Mouse (Mus musculus) limb, embryonic 13.5 days (tissue): ENCODE results near the gene Ppfia1. TPM values are rescaled to one million over a fixed set of nuclear protein-coding genes. Genes with fewer than 3 reads are reported as not detected.

ENCODE experiments used
- ATAC-seq: fragments of 200-750 bp; cut with Nextera tagmentation; 2 replicates; pipeline ENCODE4 v1.8.0; 2017; ENCODE audit warnings: low read depth, moderate number of reproducible peaks, moderate TSS enrichment; ENCODE audit not compliant: low FRiP score
- H3K27ac ChIP-seq: fragments of 300-500 bp; sonication (generic); 2 replicates; pipeline ENCODE4 v1.5.1; 2015; ENCODE audit warnings: inconsistent platforms, mild to moderate bottlenecking, moderate library complexity
- H3K27me3 ChIP-seq: fragments of 300-500 bp; sonication (generic); 2 replicates; pipeline ENCODE4 v1.6.1; 2015; ENCODE audit warnings: mild to moderate bottlenecking, inconsistent platforms
- H3K36me3 ChIP-seq: fragments of 300-500 bp; sonication (generic); 2 replicates; pipeline ENCODE4 v1.6.1; 2015; ENCODE audit warnings: inconsistent platforms, mild to moderate bottlenecking, moderate library complexity
- H3K4me1 ChIP-seq: fragments of 300-500 bp; sonication (generic); 2 replicates; pipeline ENCODE4 v1.6.1; 2015; ENCODE audit warnings: inconsistent platforms
- H3K4me2 ChIP-seq: fragments of 300-500 bp; sonication (generic); replicated peaks from 2 replicates; pipeline ENCODE4 v1.6.1; 2015; ENCODE audit warnings: inconsistent platforms, mild to moderate bottlenecking, moderate library complexity
- H3K4me3 ChIP-seq: fragments of 300-500 bp; sonication (generic); 2 replicates; pipeline ENCODE4 v1.5.1; 2015; ENCODE audit warnings: moderate library complexity, mild to moderate bottlenecking, inconsistent platforms
- H3K9ac ChIP-seq: fragments of 300-500 bp; sonication (generic); 2 replicates; pipeline ENCODE4 v1.6.1; 2015; ENCODE audit warnings: mild to moderate bottlenecking, inconsistent platforms
- H3K9me3 ChIP-seq: fragments of 300-500 bp; sonication (generic); 2 replicates; pipeline ENCODE4 v1.6.1; 2016; ENCODE audit warnings: inconsistent platforms
- WGBS: fragments of 180-500 bp; shearing (Covaris S2); methylation state at CpG from one replicate; pipeline ENCODE4 v1.1.7; 2015; 5-methylcytosine and 5-hydroxymethylcytosine counted together
- polyA plus RNA-seq: library from polyadenylated mRNA; unstranded; fragments of >200 nt; fragmentation: Nextera tagmentation; extraction: Ambion mirVana; gene quantifications from 2 replicates; pipeline ENCODE4 v1.2.1, GENCODE M21; 2015

Ppfia1 gene
- polyA plus RNA-seq, 1 experiment from 2014 or later = 43.2 TPM

DNA sequence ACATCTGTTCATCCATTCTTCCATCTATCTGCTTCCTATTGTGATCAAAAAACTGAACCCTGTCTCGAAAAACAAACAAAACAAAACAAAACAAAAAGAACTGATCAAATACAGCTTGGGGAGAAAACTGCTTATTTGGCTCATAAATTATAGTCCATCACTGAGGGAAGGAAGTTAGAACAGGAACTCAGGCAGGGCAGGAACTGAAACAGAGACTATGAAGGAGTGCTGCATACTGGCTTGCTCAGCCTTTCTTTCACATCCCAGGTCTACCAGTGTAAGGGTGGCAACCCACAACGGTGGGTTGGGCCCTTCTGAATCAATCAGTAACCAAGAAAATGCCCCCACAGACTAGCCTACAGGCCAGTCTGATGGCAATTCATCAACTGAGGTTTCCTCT is 82.4 kb downstream of the Ppfia1 start:
- H3K27me3 ChIP-seq = no peaks in the 10 kb centered on the region
- H3K9ac ChIP-seq = peak overlapping the region; percentile 95
- 77% methylated on average over 2 of the region's 2 CpGs for WGBS
- peak overlapping the region; percentile 80 for H3K4me2 ChIP-seq
- peaks cover 15% of the 10 kb centered on the region for H3K4me1 ChIP-seq
- H3K4me3 ChIP-seq = peak overlapping the region; percentile 95
- no peaks in the 10 kb centered on the region for H3K9me3 ChIP-seq
- no peak overlapping the region for H3K27ac ChIP-seq
- no peak for ATAC-seq
- peaks cover 11% of the 10 kb centered on the region for H3K36me3 ChIP-seq

DNA sequence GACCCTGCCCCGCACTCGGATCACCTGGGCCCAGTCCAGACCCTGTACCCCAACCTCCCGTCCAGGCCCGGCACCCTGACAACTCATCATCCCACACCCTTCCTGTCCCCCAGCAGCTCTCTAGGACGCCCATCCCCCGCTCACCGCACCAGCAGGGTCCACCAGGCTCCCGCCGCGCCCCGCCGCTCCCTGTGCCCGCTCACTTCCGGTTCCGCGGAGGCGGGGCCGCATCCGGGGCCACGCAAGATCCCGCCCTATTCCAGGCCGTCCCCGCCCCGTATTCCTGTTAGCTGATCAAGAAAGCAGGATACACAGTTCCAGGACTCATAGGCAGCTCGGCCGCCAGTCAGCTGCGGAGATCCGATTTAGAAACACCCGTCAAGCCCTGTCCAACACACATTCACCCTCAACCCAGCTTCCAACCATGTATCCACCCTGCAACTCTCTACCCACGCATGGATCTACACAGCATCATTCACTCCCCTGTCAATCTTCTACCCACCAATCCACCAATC is 82.9 kb downstream of the Ppfia1 start, which contains the start of gene Cttn:
Gene Cttn (minus strand): TSS at position 465 of the 515 bp plus-strand sequence.
- no peaks in the 10 kb centered on the region for H3K27me3 ChIP-seq
- under 1% methylated on average over 30 of the region's 30 CpGs for WGBS
- peaks cover 9% of the 10 kb centered on the region for H3K36me3 ChIP-seq
- peak within 1 kb of the TSS; percentile 95 for H3K9ac ChIP-seq
- H3K4me1 ChIP-seq = peaks cover 15% of the 10 kb centered on the region
- H3K4me3 ChIP-seq = peak within 1 kb of the TSS; percentile 95
- peak; percentile 93 for ATAC-seq
- H3K9me3 ChIP-seq = no peaks in the 10 kb centered on the region
- peak within 1 kb of the TSS; percentile 77; the same call in 1 of the 2 replicates for H3K27ac ChIP-seq
- H3K4me2 ChIP-seq = peak within 1 kb of the TSS; percentile 80

DNA sequence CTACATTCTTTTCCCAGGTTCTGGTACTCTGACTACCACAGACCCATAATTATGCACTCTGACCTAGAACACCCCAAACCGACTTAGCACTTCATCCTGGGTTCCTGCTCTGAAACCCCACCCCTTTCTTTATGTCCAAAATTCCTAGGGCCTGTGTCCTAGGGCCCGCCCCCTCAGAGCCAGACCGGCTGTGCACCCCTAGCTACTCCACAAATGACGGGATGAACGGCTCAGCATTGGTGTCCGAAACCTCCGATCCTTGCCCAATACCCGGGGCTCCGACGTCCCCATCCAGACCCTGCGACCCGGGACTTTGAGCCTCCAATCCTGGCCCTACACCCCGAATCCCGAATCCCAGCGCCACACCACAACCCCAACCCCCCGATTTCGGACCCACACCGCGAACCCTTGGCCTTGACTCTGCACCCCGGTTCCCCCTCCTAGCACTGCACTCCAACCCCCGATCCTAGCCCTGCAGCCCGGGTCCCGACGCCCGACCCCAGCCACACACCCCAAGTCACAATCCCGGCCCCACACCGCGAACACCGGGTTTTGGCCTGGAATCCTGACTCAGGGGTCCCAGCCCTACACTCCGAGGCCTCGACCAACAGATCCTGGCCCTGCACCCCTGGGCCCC is 83.5 kb downstream of the Ppfia1 start:
- under 1% methylated on average over 31 of the region's 31 CpGs for WGBS
- H3K9me3 ChIP-seq = no peaks in the 10 kb centered on the region
- H3K4me3 ChIP-seq = peak overlapping the region; percentile 95
- H3K36me3 ChIP-seq = peaks cover 9% of the 10 kb centered on the region
- H3K9ac ChIP-seq = peak overlapping the region; percentile 95
- peak; percentile 13; the same call in 1 of the 2 replicates for ATAC-seq
- H3K4me1 ChIP-seq = peaks cover 15% of the 10 kb centered on the region
- H3K27me3 ChIP-seq = no peaks in the 10 kb centered on the region
- H3K27ac ChIP-seq = peak overlapping the region; percentile 77; the same call in 1 of the 2 replicates
- H3K4me2 ChIP-seq = peak overlapping the region; percentile 80

- H3K9me3 ChIP-seq = no peaks in the 10 kb centered on the region
- H3K27me3 ChIP-seq = no peaks in the 10 kb centered on the region
- 20% methylated on average over 4 of the region's 4 CpGs for WGBS
Measured at GRCm38 (mm10) chr7:144469181-144469641, 84.3 kb downstream of the Ppfia1 start.

DNA sequence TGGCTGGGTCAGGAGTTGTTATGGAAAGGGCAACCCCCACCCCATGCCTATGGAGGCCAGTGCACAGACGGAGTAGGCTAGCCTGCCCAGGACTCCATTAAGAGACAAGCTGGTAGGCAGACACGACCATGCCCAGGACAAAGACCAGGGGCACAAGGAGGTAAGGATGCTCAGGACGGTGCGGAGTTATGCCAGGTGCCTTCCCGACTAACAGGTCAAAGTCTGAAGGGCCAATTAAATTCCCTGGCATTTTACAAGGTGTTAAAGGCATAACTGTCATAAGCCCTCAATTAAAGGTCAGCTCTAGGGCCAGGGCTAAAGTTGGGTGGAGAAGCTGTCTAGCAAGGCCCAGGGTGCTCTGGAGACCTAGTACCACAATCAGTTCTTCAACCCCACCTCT is 84.8 kb downstream of the Ppfia1 start:
- Histone ChIP-seq H3K4me1 (peaks cover 15% of the 10 kb centered on the region), H3K4me3 (peak overlapping the region; percentile 95), H3K9me3 (no peaks in the 10 kb centered on the region), H3K27ac (no peak overlapping the region), H3K9ac (peak overlapping the region; percentile 95), H3K4me2 (peak overlapping the region; percentile 80), H3K27me3 (no peaks in the 10 kb centered on the region), H3K36me3 (peaks cover 21% of the 10 kb centered on the region)
- WGBS = 74% methylated on average over 5 of the region's 5 CpGs
- no peak for ATAC-seq

More at GRCm38 (mm10) chr7:144469181-144469641, 84.3 kb downstream of the Ppfia1 start:
- Histone ChIP-seq H3K36me3 (peaks cover 17% of the 10 kb centered on the region), H3K4me1 (peaks cover 15% of the 10 kb centered on the region), H3K27ac (peak overlapping the region; percentile 48; the same call in 1 of the 2 replicates), H3K4me2 (peak overlapping the region; percentile 80), H3K4me3 (peak overlapping the region; percentile 95), H3K9ac (peak overlapping the region; percentile 95)
- ATAC-seq = no peak

GRCm38 (mm10) chr7:144462577-144462976 is 91.0 kb downstream of the Ppfia1 start:
- no peaks in the 10 kb centered on the region for H3K9me3 ChIP-seq
- no peak overlapping the region for H3K27ac ChIP-seq
- no peak overlapping the region for H3K4me2 ChIP-seq
- H3K36me3 ChIP-seq = peaks cover 83% of the 10 kb centered on the region
- no peak overlapping the region for H3K9ac ChIP-seq
- H3K27me3 ChIP-seq = no peaks in the 10 kb centered on the region
- 88% methylated on average over 7 of the region's 7 CpGs for WGBS
- no peak overlapping the region for H3K4me3 ChIP-seq
- no peaks in the 10 kb centered on the region for H3K4me1 ChIP-seq
- ATAC-seq = no peak

DNA sequence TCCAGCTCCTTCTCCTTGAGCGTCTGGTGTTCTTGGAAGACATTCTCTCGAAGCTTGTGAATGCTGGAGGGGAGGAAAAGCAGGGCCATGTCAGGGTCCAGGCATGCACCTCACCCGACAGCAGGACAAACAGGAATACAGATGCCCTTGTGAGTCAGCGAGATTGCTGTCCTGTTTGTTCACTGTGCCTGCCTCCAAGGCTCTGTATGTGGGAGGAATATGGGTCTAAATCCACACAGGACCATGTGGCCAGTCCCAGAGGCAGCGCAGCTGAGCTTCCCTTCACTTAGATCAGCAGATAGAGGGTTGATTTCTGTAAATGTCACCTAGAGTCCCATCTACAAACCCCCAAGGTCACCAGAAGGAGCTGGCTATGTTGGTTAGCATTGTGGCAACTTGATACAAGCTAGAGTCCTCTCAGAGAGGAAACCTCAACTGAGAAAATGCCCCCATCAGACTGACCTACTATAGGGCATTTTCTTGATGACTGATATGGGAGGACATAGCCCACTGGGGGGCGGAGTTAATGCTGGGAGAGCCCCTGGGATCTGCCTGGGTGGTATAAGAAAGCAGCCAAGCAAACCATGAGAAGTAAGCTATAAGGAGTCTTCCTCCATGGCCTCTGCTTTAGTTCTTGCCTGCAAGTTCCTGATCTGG is 92.2 kb downstream of the Ppfia1 start:
- ATAC-seq = no peak
- no peak overlapping the region for H3K27ac ChIP-seq
- no peaks in the 10 kb centered on the region for H3K9me3 ChIP-seq
- H3K9ac ChIP-seq = no peak overlapping the region
- no peaks in the 10 kb centered on the region for H3K4me1 ChIP-seq
- H3K4me3 ChIP-seq = no peak overlapping the region
- H3K36me3 ChIP-seq = peaks cover 95% of the 10 kb centered on the region
- H3K27me3 ChIP-seq = no peaks in the 10 kb centered on the region
- H3K4me2 ChIP-seq = no peak overlapping the region
- WGBS = 92% methylated on average over 6 of the region's 6 CpGs

DNA sequence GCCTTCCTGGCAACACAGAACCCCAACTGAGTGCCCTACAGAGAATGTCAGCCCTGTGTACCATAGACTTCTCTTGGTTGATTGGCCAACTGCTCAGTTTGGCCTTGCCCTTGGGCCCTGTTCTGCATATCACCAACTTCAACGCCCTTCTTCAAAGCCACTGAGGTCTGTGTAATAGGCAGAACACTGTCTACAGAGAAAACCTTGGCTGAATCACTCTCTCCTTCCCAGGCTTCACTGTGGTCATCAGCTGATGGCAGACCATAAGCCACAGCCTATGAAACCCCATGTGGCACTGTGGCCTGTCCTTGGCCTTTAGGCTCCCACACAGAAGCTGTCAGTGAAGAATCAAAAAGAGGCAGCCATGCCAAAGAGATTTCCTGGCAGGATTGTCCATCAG is 94.6 kb downstream of the Ppfia1 start:
- Histone ChIP-seq H3K9ac (no peak overlapping the region), H3K4me1 (no peaks in the 10 kb centered on the region), H3K4me2 (no peak overlapping the region), H3K27me3 (no peaks in the 10 kb centered on the region), H3K4me3 (no peak overlapping the region), H3K36me3 (peaks cover 100% of the 10 kb centered on the region), H3K27ac (no peak overlapping the region), H3K9me3 (no peaks in the 10 kb centered on the region)
- WGBS = 90% methylated on average over 1 of the region's 1 CpGs
- ATAC-seq = no peak

GRCm38 (mm10) chr7:144450661-144451060 is 102.9 kb downstream of the Ppfia1 start:
- no peaks in the 10 kb centered on the region for H3K4me1 ChIP-seq
- H3K9me3 ChIP-seq = no peaks in the 10 kb centered on the region
- 92% methylated on average over 9 of the region's 9 CpGs for WGBS
- ATAC-seq = no peak
- H3K9ac ChIP-seq = no peak overlapping the region
- no peak overlapping the region for H3K27ac ChIP-seq
- H3K4me3 ChIP-seq = no peak overlapping the region
- H3K36me3 ChIP-seq = peaks cover 100% of the 10 kb centered on the region
- H3K27me3 ChIP-seq = no peaks in the 10 kb centered on the region
- H3K4me2 ChIP-seq = no peak overlapping the region

DNA sequence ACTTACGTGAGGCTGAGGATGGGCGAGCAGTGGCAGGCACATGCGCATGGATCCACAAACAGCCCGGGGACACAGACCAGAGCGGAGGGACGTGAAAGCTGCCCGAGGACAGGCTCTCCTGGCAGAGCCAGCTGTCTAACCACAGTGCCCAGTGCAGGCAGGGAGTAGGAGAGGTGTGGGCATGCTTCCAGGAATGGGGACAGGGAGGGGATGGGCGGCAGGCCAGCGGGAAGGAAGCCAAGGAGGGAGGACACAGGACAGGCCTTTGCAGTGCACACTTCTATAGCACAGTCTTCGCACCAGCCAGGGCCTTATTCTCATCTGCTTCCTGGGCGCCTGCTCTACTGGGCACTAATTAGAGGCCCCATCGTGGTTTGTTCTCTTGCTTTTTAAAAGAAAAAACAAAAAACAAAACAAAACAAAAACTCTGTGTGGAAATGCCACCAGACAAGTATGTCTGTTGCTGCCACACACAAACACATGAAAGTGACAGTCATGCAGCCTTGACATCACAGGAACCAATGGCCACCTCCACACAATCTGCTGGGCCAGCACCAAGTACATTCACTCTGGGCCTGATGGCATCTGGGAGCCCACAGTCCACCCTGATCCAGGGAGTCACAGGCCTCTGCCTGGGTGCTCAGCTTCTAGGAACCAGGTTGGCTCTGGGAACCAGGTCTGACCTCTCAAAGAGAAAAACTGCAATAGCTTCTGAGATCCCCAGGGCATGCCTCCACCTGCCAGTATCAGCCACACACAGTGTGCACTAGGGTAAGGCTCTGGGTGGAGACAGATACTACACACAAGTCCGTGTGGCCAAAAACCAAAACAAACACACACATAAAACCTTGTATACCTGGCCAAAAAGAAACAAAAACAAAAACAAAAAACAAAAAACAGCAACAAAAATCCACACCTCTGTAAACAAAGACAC is 103.6 kb downstream of the Ppfia1 start:
- Histone ChIP-seq H3K36me3 (peaks cover 100% of the 10 kb centered on the region), H3K4me1 (no peaks in the 10 kb centered on the region), H3K27me3 (no peaks in the 10 kb centered on the region), H3K4me3 (no peak overlapping the region), H3K9me3 (no peaks in the 10 kb centered on the region), H3K27ac (no peak overlapping the region), H3K9ac (no peak overlapping the region), H3K4me2 (no peak overlapping the region)
- no peak for ATAC-seq
- WGBS = 95% methylated on average over 13 of the region's 13 CpGs

DNA sequence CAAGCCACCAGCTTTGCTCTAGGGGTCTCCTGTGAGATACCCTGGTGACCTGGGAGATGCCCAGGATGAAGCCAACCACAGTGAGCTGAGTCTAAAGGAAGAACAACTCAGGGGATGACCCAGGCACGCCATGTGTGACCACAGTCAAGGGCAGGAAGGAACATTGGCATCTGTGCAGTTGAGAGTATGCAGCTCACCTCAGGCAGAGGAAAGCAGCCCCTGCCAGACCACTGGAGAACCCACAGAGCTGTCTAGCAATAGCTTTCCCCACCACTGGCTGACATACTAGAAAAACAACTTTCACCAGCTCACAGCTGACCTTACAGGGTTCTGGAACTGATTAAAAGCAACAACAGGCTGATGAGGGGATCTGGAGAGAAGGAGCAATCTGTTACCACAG is 105.3 kb downstream of the Ppfia1 start:
- H3K9ac ChIP-seq = no peak overlapping the region
- no peak overlapping the region for H3K4me3 ChIP-seq
- no peak overlapping the region for H3K4me2 ChIP-seq
- no peak for ATAC-seq
- H3K27ac ChIP-seq = no peak overlapping the region
- no peaks in the 10 kb centered on the region for H3K9me3 ChIP-seq
- peaks cover 98% of the 10 kb centered on the region for H3K36me3 ChIP-seq
- WGBS = 85% methylated on average over 1 of the region's 1 CpGs
- no peaks in the 10 kb centered on the region for H3K4me1 ChIP-seq
- H3K27me3 ChIP-seq = no peaks in the 10 kb centered on the region
